Mouse (Mus musculus): ENCODE results near the gene 4930402H24Rik.

GRCm38 (mm10) chr2:130838131-130838530 is 68.1 kb downstream of the 4930402H24Rik start:
- TF ChIP-seq CTCF (IDR thresholded peaks at IDR 0.05; ENCODE audit: borderline replicate concordance, control insufficient read depth, extremely low read depth, insufficient read depth, low read length, poor library complexity) (no peak), POLR2A (IDR thresholded peaks at IDR 0.05; ENCODE audit: control insufficient read depth, extremely low read depth, insufficient read depth, low read length, poor library complexity) (no peak)
